Mouse (Mus musculus) brain, embryonic 18.5 days (tissue): ENCODE measurements at regions not wholly inside any gene's neighbourhood (a gene's known extent, or its start where the extent isn't known, plus 50 kb on each side); places are given as distances from the start of the nearest gene placed in this dataset.

Experiments used
- DNase-seq: peaks from one replicate; pipeline ENCODE4 v3.0.0-alpha.2; 2012; ENCODE audit warnings: low read depth, low spot score

DNA sequence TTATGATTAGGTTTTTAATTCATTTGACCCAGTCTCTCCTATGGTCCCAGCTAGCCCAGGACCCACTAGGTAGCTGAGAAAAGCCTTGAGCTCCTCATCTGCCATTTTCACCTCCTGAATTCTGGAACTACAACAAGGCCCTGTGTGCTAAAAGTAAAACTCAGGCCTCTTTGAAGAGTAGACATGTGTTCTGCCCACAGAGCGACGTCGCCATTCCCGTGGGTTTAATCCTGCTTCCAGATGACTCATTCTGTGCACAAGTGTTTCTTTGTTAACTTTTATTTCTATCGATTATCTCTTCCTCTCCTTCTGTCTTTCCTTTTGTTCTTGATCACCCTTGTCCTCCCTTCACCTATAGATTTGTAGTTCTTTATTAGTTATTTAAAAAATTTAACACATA lies 1046.7 kb upstream of the Apob start:
- DNase-seq: no peak

DNA sequence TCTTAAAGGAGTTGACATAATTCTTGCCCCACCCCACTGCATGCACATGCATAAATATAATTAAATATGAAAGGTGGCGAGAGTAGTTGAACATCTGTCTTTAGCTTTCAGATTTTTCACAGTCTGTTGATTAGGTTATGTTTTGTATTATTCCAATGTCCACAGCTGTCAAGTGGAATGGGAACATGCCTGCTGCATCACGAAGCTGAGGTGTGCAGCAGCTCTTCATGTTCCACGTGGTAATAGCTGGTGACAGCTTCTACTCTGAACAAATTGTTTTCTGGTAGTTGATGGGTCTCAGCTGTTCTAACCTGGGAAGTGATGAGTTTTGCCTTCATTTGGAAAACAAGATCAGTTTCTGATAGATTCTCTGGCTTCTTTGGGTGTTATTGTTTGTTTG lies 1020.8 kb upstream of the Apob start:
- no peak for DNase-seq

- no peak for DNase-seq
Observed at GRCm38 (mm10) chr12:6984664-6985063, 992.8 kb upstream of the Apob start.

GRCm38 (mm10) chr12:7028447-7028846 lies 949.0 kb upstream of the Apob start:
- peak; percentile 32 for DNase-seq

DNA sequence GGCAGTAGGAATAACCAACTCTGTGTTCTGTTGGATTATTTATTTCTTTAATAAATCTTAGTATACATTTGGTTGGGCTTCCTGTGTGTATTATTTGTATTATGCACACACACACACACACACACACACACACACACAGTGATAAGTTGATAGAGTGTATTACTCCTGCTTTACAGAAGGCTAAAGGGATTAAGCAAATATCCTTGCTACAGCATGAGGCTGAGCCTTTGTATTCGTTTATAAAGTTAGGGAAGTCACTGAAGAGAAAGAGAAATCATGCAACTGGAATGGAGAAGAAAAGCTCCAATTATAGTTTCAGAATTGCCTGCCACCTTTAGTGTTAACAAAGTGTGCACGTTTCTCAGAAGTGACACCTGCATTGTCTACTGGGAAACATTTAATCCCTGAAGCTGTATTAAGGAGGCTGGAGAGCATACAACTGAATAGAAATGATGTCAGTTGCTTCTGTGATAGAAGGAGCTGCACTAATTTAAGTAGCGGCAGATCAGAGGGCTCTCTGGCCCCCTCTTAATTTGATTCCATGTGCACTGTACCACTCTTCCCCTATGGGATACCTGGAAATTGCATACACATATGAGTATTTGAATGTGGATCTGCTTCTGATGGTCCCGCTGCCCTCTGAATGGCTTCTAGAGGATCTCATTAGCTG lies 947.9 kb upstream of the Apob start:
- DNase-seq: no peak

- DNase-seq: peak; percentile 26
Observed at GRCm38 (mm10) chr12:7050791-7051190, 926.7 kb upstream of the Apob start.

DNA sequence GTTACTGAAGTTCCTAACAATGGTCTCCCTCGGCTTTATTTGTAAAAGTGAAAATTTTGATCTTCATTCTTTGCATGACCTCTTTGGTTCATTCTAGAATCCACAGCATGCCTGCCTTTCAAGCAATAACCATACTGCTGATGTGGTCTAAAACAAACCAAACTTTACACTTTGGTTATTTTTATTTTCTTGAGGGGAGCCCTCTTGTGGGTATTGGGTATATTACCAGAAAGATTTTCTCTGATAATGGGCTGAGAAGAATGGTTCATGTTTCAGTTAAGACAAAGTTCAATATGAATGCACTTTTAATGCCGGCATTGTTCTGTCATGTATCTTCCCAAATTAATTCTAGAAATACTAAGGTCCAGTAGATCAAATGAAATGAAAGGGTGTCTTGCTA lies 922.9 kb upstream of the Apob start:
- no peak for DNase-seq

DNA sequence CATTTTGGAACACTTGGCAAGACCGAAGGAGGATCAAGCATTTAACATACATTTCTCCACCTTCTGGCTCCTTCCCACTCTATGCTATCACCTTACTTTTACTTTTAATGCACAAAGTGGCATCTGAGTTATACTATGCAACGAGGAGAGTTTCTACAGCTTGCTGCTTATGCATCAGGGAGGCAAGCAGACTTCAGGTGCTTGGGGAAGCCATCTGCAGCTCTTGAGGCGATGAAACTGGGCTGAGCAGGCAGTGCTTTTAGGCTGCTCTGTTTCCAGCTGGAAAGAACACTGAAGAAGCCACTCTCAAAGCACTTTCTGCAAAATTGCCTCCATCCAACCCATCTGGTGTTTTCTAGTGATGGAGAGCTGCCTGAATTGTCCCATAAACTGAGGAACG lies 882.9 kb upstream of the Apob start:
- DNase-seq: no peak

DNA sequence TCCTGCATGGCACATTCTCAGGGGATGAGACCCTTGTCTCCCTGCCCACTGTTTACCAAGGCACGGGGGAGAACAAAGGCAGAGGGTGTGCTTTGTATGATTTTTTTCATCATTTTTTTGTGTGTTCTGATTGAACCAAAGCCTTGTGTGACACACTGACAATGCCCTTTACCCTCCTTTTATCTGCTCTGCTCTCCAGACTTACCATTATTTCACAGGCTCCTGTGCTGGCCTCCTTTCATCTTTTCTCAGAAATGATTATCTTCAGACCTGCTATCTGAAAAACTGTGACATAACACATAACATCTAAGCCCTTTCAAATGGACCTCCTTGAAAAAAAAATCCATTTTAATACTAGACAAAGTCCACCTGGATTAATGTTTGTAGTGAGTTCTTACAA lies 882.0 kb upstream of the Apob start:
- no peak for DNase-seq

DNA sequence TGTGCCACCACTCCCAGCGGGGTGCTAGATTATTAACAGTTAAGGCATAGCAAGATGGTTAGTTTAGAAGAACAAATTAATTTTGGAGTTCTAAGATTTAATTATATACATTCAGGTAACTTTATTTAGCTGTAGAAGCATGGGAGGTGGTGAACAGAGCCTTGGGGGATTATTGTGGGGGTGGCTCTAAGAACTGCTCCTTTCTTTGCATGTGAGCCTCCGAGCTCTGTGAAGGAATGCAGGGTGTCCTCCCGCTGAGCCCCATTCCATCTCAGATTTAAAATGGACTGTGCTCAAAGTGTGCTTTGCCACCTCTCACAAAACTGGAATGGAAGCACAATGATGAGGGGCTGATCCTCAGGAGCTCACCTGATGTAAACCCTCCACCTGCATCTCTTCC lies 881.2 kb upstream of the Apob start:
- DNase-seq: no peak

DNA sequence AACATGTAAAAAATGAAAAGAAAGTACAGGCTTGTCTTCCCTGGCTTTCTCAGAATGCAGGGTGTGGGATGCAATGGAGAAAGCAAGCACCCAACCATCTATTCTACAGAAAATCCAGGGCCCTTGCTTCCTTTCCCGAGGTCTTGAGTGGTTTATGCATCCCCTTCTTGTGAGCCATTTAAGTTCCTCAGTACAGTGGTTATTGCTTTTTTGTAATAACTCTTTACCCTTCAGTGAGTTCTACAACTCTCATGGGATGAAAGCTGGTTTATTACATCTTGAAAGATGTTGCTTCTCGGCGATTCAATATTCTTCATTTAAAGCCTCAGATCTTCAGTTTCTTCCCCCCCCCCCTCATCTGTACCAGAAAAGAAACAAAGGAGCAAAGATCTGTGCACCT lies 838.4 kb upstream of the Apob start:
- DNase-seq: no peak
